Mouse (Mus musculus): ENCODE measurements at regions not wholly inside any gene's neighbourhood (a gene's known extent, or its start where the extent isn't known, plus 50 kb on each side); places are given as distances from the start of the nearest gene placed in this dataset.

DNA sequence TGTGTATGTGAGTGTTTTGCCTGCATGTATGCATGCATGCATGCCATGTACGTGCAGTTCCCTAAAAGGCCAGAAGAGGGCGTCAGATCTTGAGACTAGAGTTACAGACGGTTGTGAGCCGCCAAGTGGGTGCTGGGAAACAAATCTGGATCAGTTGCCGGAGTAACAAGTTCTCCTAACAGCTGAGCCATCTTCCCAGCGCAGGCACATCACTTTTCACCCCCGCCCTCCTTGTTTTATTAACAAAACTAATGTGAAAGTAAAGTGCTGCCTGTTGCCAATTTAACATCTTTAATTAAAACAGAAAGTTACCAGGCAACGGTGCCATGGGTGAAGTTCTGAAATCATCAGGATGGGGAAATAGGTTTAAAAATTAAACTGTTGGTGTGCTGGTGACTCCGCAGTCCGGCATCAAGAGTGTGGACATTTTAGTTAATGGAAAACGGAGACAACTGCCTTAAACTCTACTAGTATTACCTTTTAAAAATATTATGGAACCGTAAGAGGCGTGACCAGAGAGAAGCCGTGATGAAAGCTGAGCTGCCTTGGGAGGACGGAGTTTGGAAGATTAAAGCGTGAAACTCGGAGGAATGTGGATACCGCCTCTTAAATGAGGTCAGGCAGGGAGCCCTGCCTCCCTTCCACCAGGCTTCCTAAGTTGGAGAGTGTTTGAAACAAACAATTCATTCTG, 91.9 kb upstream of the Lsm14a start:
- no peaks in the 10 kb centered on the region for H3K36me3 ChIP-seq
- 0 out of 2 replicates have a peak overlapping the region, but pooled peaks have one; percentile 18 for H3K4me2 ChIP-seq
- no peaks in the 10 kb centered on the region for H3K27me3 ChIP-seq
- WGBS = 46% methylated on average over 18 of the region's 18 CpGs
- no peak overlapping the region for H3K4me3 ChIP-seq
- no peak overlapping the region for H3K9ac ChIP-seq
- ATAC-seq (ENCODE audit: insufficient number of reproducible peaks, insufficient read depth, low FRiP score, low TSS enrichment, low read depth) = no peak
- peak overlapping the region; percentile 29; the same call in 1 of the 2 replicates for H3K27ac ChIP-seq
- H3K9me3 ChIP-seq = no peaks in the 10 kb centered on the region
- H3K4me1 ChIP-seq = no peaks in the 10 kb centered on the region

DNA sequence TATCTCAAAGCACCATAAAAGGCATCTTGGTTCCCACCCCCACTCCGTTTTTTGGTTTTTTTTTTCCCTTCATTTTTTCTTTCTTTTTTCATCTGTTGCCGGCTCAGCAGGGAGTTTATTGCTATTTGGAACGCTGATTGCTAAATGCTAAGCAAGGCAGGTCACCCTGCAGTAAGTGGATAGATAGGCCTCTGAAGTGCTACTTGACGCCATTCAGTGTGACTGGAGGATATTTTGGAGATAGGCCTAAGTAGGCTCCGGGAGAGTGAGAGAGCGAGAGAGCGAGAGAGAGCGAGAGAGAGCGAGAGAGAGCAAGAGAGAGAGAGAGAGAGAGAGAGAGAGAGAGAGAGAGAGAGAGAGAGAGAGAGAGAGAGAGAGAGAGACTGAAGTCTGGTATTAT, 90.3 kb upstream of the Lsm14a start:
- Histone ChIP-seq H3K27me3 (no peaks in the 10 kb centered on the region), H3K4me2 (no peak overlapping the region), H3K9me3 (no peaks in the 10 kb centered on the region), H3K4me3 (no peak overlapping the region), H3K36me3 (no peaks in the 10 kb centered on the region), H3K4me1 (no peaks in the 10 kb centered on the region), H3K27ac (no peak overlapping the region), H3K9ac (no peak overlapping the region)
- no peak for ATAC-seq (ENCODE audit: insufficient number of reproducible peaks, insufficient read depth, low FRiP score, low TSS enrichment, low read depth)
- WGBS = 83% methylated on average over 9 of the region's 9 CpGs

DNA sequence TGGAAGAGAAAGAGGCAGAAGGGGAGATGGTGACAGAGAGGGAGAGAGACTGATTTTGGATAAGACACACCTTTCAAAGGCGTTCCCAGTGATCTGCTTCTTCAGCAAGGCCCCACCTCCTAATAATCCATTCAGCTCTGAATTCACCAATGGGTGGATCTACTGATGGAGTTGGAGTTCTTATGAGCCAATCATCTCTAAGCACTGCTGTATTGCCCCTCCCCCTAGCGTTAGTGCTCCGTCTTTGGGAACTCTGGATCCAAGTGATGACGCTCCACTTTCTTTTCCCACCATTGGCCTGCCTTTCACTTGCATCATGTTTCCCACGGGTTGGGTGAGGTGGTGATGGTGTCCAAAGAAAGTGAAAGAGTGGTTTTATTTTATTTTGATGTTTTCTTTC, 87.7 kb upstream of the Lsm14a start:
- H3K36me3 ChIP-seq = no peaks in the 10 kb centered on the region
- no peak for ATAC-seq (ENCODE audit: insufficient number of reproducible peaks, insufficient read depth, low FRiP score, low TSS enrichment, low read depth)
- H3K4me2 ChIP-seq = no peak overlapping the region
- no peak overlapping the region for H3K4me3 ChIP-seq
- H3K27me3 ChIP-seq = no peaks in the 10 kb centered on the region
- no peak overlapping the region for H3K27ac ChIP-seq
- no peaks in the 10 kb centered on the region for H3K4me1 ChIP-seq
- WGBS = 73% methylated on average over 5 of the region's 5 CpGs
- H3K9ac ChIP-seq = no peak overlapping the region
- H3K9me3 ChIP-seq = no peaks in the 10 kb centered on the region

DNA sequence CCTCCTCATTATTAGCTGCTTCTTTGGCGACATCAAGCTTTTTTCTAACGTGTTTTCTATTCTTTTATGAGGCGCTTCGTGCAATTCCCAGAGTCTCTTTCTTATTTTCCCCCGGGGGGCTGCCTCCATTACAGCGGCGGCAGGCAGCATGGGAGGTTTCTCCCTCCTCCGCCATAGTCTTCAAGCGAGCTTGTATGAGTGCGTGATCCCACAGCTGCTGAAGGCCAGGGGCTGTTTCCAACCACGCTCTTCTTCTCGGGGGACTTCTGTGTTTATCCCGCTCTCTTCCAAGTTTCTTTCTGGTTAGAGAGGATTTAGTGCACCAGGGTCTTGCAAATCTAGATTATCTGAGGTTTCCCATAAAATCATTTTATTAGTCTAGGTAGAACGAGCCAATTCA, 77.9 kb upstream of the Lsm14a start:
- Histone ChIP-seq H3K4me2 (peak overlapping the region; percentile 35), H3K27ac (no peak overlapping the region), H3K9me3 (no peaks in the 10 kb centered on the region), H3K27me3 (no peaks in the 10 kb centered on the region), H3K36me3 (no peaks in the 10 kb centered on the region), H3K4me1 (peaks cover 9% of the 10 kb centered on the region; the same call in 1 of the 2 replicates), H3K9ac (no peak overlapping the region), H3K4me3 (no peak overlapping the region)
- ATAC-seq (ENCODE audit: insufficient number of reproducible peaks, insufficient read depth, low FRiP score, low TSS enrichment, low read depth) = no peak
- 39% methylated on average over 14 of the region's 14 CpGs for WGBS

DNA sequence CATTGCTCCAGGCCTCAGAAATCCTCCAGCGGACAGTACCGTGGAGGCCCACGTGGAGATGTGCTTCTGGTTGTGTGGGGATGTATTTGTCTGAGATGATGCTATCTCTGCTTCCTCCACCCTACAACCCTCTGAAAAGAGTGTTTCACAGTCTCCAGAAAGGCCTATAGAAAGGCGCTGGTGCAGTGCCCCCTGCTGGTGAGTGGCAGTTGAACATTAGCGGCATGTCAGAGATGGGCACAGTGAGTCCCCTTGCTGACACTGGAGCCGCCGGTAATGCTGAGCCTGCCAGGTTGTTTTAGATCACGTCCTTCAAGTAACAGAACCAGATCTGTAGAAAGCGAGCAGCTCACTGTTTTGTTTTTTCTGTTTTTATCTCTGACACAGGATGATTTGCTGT, 69.0 kb upstream of the Lsm14a start:
- 54% methylated on average over 9 of the region's 9 CpGs for WGBS
- Histone ChIP-seq H3K9me3 (no peaks in the 10 kb centered on the region), H3K4me3 (no peak overlapping the region), H3K4me1 (peaks cover 3% of the 10 kb centered on the region; the same call in 1 of the 2 replicates), H3K9ac (no peak overlapping the region), H3K4me2 (no peak overlapping the region), H3K27ac (no peak overlapping the region), H3K27me3 (no peaks in the 10 kb centered on the region), H3K36me3 (no peaks in the 10 kb centered on the region)
- ATAC-seq (ENCODE audit: insufficient number of reproducible peaks, insufficient read depth, low FRiP score, low TSS enrichment, low read depth) = no peak

DNA sequence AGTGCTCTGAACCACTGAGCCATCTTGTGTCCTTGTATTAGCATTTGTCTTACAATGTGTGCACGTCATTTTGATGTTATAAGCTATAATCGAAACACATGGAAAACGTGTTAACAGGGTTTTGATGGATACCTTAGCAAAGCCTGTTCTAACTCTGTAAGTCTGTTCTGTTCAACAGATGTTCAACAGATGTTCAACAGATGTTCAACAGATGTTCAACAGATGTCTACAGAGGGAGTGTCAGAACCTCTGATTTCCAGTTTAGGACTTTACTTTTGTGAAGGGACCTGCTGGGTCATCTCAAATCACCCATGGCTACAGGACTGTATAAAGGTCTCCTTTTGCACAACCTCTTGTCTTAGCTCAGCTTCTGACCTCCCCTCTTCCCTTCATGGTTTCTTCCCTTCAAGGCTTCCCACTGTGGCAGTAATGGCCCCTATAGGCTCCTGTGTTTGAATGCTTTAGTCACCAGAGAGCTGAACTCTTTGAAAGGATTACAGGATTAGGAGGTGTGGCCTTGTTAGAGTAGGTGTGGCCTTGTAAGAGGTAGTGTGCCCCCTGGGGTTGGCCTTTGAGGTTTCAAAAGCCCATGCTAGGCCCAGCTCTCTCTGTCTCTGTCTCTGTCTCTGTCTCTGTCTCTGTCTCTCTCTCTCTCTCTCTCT, 66.8 kb upstream of the Lsm14a start:
- no peak overlapping the region for H3K9ac ChIP-seq
- H3K4me1 ChIP-seq = no peaks in the 10 kb centered on the region
- H3K27me3 ChIP-seq = no peaks in the 10 kb centered on the region
- no peak overlapping the region for H3K4me3 ChIP-seq
- H3K36me3 ChIP-seq = no peaks in the 10 kb centered on the region
- H3K27ac ChIP-seq = no peak overlapping the region
- H3K9me3 ChIP-seq = no peaks in the 10 kb centered on the region
- no peak overlapping the region for H3K4me2 ChIP-seq
- 42% methylated on average over 3 of the region's 3 CpGs for WGBS
- ATAC-seq (ENCODE audit: insufficient number of reproducible peaks, insufficient read depth, low FRiP score, low TSS enrichment, low read depth) = no peak

DNA sequence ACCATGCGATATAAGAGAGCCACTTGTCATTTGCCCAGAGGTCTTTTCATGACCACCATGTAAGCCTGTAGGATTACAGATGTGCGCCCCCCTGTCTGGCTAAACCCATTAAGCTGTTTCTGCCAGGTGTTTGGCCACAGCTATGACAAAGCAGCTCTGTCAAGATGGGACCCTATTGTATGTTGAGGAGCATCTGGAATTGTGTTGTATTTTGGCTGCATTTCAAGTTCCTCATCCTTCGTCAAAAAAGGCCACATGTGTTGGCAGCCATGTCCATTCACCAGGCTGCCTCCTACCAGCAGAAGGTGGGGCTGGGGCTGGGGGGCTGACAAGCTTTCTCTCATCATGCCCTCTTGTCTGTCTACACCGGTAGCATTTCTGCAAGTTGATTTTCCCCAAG, 65.7 kb upstream of the Lsm14a start:
- Histone ChIP-seq H3K4me2 (no peak overlapping the region), H3K4me3 (no peak overlapping the region), H3K36me3 (no peaks in the 10 kb centered on the region), H3K27me3 (no peaks in the 10 kb centered on the region), H3K9me3 (no peaks in the 10 kb centered on the region), H3K9ac (no peak overlapping the region), H3K4me1 (no peaks in the 10 kb centered on the region), H3K27ac (no peak overlapping the region)
- 63% methylated on average over 4 of the region's 4 CpGs for WGBS
- ATAC-seq (ENCODE audit: insufficient number of reproducible peaks, insufficient read depth, low FRiP score, low TSS enrichment, low read depth) = no peak

DNA sequence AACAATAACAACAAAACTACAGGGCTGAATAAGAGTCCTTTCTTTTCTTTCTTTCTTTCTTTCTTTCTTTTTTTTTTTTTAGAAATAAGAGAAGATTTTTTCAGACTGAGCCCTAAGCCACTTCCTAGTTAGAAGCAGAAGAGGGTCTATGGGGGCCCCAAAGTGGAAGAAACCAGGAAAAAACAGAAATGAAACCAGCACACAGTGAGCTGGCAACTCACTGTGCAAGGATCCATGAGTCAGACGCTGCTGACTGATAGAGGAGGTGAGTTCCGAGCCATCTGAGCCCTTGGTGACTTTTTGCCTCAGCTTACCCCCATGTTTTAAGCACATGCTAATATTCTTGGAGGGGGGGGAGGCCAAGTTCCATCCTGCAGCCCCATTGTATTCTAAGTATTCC, 55.2 kb upstream of the Lsm14a start:
- Histone ChIP-seq H3K4me2 (no peak overlapping the region), H3K9me3 (no peaks in the 10 kb centered on the region), H3K4me1 (peaks cover 7% of the 10 kb centered on the region; the same call in 1 of the 2 replicates), H3K27ac (no peak overlapping the region), H3K9ac (no peak overlapping the region), H3K36me3 (no peaks in the 10 kb centered on the region), H3K27me3 (no peaks in the 10 kb centered on the region), H3K4me3 (no peak overlapping the region)
- ATAC-seq (ENCODE audit: insufficient number of reproducible peaks, insufficient read depth, low FRiP score, low TSS enrichment, low read depth) = no peak
- 90% methylated on average over 2 of the region's 2 CpGs for WGBS

DNA sequence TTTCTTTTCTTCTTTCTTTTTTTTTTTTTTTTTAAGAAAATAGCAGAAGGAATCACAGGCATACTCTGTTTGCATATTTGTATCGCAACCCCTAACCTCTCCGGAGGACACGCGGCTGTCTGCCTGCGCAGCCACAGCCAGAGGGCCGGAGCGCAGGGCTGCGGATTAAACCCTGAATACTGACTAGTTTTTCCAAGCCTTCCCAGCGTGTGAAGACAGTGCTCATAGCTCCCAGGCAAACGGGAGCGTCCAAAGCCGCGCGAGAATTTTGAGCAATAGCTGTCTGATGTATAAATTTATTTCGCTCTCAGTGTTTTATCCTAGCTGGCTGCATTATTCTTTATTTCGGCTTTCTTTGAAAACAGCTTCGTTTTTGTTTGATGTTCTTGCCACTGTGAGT, 51.1 kb upstream of the Lsm14a start:
- H3K4me2 ChIP-seq = 0 out of 2 replicates have a peak overlapping the region, but pooled peaks have one; percentile 7
- H3K4me1 ChIP-seq = no peaks in the 10 kb centered on the region
- no peaks in the 10 kb centered on the region for H3K9me3 ChIP-seq
- H3K9ac ChIP-seq = no peak overlapping the region
- H3K27me3 ChIP-seq = no peaks in the 10 kb centered on the region
- no peak for ATAC-seq (ENCODE audit: insufficient number of reproducible peaks, insufficient read depth, low FRiP score, low TSS enrichment, low read depth)
- WGBS = 43% methylated on average over 17 of the region's 17 CpGs
- H3K4me3 ChIP-seq = no peak overlapping the region
- H3K27ac ChIP-seq = no peak overlapping the region
- H3K36me3 ChIP-seq = no peaks in the 10 kb centered on the region

All from embryonic facial prominence, embryonic 13.5 days (tissue).